Mouse (Mus musculus) adrenal gland, adult 8-10 months (tissue): Measurements from ENCODE around the gene Mapre3. TPM values are rescaled to one million over a fixed set of nuclear protein-coding genes. Genes with fewer than 3 reads are reported as not detected.

ENCODE experiments used
- DNase-seq: peaks from one replicate; pipeline ENCODE4 v3.0.0; 2022
- total RNA-seq, 4 experiments: library from RNA; stranded (reverse); gene quantifications; 2 replicates each; pipeline ENCODE4 v1.2.4; 2022

The Mapre3 gene
- total RNA-seq, 4 experiments from 2014 or later, result 75.9 to 93.2 (median 85.2) TPM

GRCm38 (mm10) chr5:30886209-30886608 lies 71.8 kb downstream of the Mapre3 start:
- no peak for DNase-seq

GRCm38 (mm10) chr5:30886731-30887130 lies 72.3 kb downstream of the Mapre3 start:
- no peak for DNase-seq

GRCm38 (mm10) chr5:30887331-30887761 lies 72.9 kb downstream of the Mapre3 start:
- DNase-seq, result peak; percentile 71

- DNase-seq, result peak; percentile 91
Measured at GRCm38 (mm10) chr5:30887858-30888336, 73.5 kb downstream of the Mapre3 start.

- DNase-seq, result peak; percentile 90
Measured at GRCm38 (mm10) chr5:30888337-30889087, 74.1 kb downstream of the Mapre3 start, which contains the start of gene Agbl5. Gene Agbl5 (plus strand): TSS chr5:30888694.

- no peak for DNase-seq
Measured at GRCm38 (mm10) chr5:30889088-30889754, 74.8 kb downstream of the Mapre3 start.

- no peak for DNase-seq
Measured at GRCm38 (mm10) chr5:30890375-30890774, 75.9 kb downstream of the Mapre3 start.

- DNase-seq, result no peak
Measured at GRCm38 (mm10) chr5:30901860-30902259, 87.4 kb downstream of the Mapre3 start.

GRCm38 (mm10) chr5:30907413-30908059 lies 93.1 kb downstream of the Mapre3 start, which contains the start of gene Ost4:
Gene Ost4 (minus strand): TSS chr5:30907788.
- DNase-seq, result peak; percentile 95

- no peak for DNase-seq
Measured at GRCm38 (mm10) chr5:30908426-30909299, 94.2 kb downstream of the Mapre3 start.

GRCm38 (mm10) chr5:30909300-30909659 lies 94.8 kb downstream of the Mapre3 start:
- DNase-seq, result no peak

- DNase-seq, result no peak
Measured at GRCm38 (mm10) chr5:30909863-30910262, 95.4 kb downstream of the Mapre3 start.

- DNase-seq, result no peak
Measured at GRCm38 (mm10) chr5:30910481-30910880, 96.0 kb downstream of the Mapre3 start.

GRCm38 (mm10) chr5:30912156-30912555 lies 97.7 kb downstream of the Mapre3 start:
- DNase-seq, result no peak

GRCm38 (mm10) chr5:30913060-30913841 lies 98.8 kb downstream of the Mapre3 start, which contains the start of gene Emilin1:
Gene Emilin1 (plus strand): TSS chr5:30913402.
- DNase-seq, result no peak

GRCm38 (mm10) chr5:30914101-30914635 lies 99.7 kb downstream of the Mapre3 start:
- DNase-seq, result no peak

- DNase-seq, result no peak
Measured at GRCm38 (mm10) chr5:30914849-30915248, 100.4 kb downstream of the Mapre3 start.

GRCm38 (mm10) chr5:30915456-30915855 lies 101.0 kb downstream of the Mapre3 start:
- DNase-seq, result peak; percentile 42
